In genomic region chr10:82814096-82814970, GRCm38 (mm10) we compare ENCODE assay signal across 9 mouse cellular contexts. TPM values are rescaled to one million over a fixed set of nuclear protein-coding genes. Genes with fewer than 3 reads are reported as not detected.
A peak's percentile ranks its signal among the peaks of the same experiment; 100 is the strongest.
DNase-seq lines count a peak whose midpoint lies in the region; ATAC-seq lines count a peak whose summit lies in the region.
"Had no signal": no experiment of that assay in that cellular context is flagged by ENCODE, and none has a peak within 500 bp of the region (broad histone marks: within the 10 kb centered on the region; RNA-seq: fewer than 3 reads in every experiment).

No protein-coding gene starts in this region.

- no peak overlapping the region for H3K27ac ChIP-seq in heart, embryonic 13.5 days (replicated peaks)
- H3K27ac ChIP-seq: neural tube, embryonic 12.5 days had no signal

- no peak for DNase-seq in heart, postnatal 4 days
- peak; percentile 49 for DNase-seq in brain, adult 2 months (ENCODE audit: low read depth, low spot score)
- DNase-seq in kidney, postnatal 14 days = peak; percentile 42
- DNase-seq in retina, embryonic 14.5 days (ENCODE audit: low spot score) = peak; percentile 69
- no peak for DNase-seq in cerebellum, adult 18-20 months
- DNase-seq in urinary bladder, postnatal 4 days (ENCODE audit: low spot score in 2 of 2) = no peak
- DNase-seq in cerebellum, adult 9-11 months = no peak

- no peaks in the 10 kb centered on the region for H3K27me3 ChIP-seq in heart, embryonic 13.5 days (replicated peaks)
- H3K27me3 ChIP-seq: neural tube, embryonic 12.5 days had no signal

- 32% methylated on average over 19 of the region's 19 CpGs for WGBS in heart, embryonic 13.5 days

- no peak for ATAC-seq in heart, embryonic 13.5 days (ENCODE audit: extremely low read depth, insufficient number of reproducible peaks, low FRiP score, low TSS enrichment)

- 0 out of 2 replicates have a peak overlapping the region, but pooled peaks have one; percentile 5 for H3K4me2 ChIP-seq in heart, embryonic 13.5 days
- H3K4me2 ChIP-seq: neural tube, embryonic 12.5 days had no signal

- H3K4me1 ChIP-seq in heart, embryonic 13.5 days = peaks cover 12% of the 10 kb centered on the region

- no peaks in the 10 kb centered on the region for H3K9me3 ChIP-seq in heart, embryonic 13.5 days
- H3K9me3 ChIP-seq: neural tube, embryonic 12.5 days had no signal

- no peaks in the 10 kb centered on the region for H3K36me3 ChIP-seq in heart, embryonic 13.5 days
- H3K36me3 ChIP-seq: neural tube, embryonic 12.5 days had no signal

- H3K9ac ChIP-seq in heart, embryonic 13.5 days = peak overlapping the region; percentile 19; the same call in 1 of the 2 replicates
- H3K9ac ChIP-seq: neural tube, embryonic 12.5 days had no signal

- no peak overlapping the region for H3K4me3 ChIP-seq in heart, embryonic 13.5 days
- H3K4me3 ChIP-seq: neural tube, embryonic 12.5 days had no signal

RNA-seq across cellular contexts. Expression of gene Txnrd1, which starts 19.4 kb away (rescaled TPM):
- 64.9 and 65.3 TPM in 2 replicates for polyA plus RNA-seq in heart, embryonic 13.5 days (2015; fragmentation: Nextera tagmentation; extraction: Ambion mirVana)
- 10 to 100 TPM; 51.8 to 60.5 TPM for total RNA-seq in heart, postnatal 4 days (2021)

RNA-seq across cellular contexts. Expression of gene Nfyb, which starts 50.4 kb away (rescaled TPM):
- polyA plus RNA-seq in heart, embryonic 13.5 days (2015; fragmentation: Nextera tagmentation; extraction: Ambion mirVana) = 20.9 and 24.7 TPM in 2 replicates
- 10 to 100 TPM; 23.2 to 24.9 TPM for total RNA-seq in heart, postnatal 4 days (2021)

RNA-seq across cellular contexts. Expression of gene Eid3, which starts 52.1 kb away (rescaled TPM):
- polyA plus RNA-seq in heart, embryonic 13.5 days (2015; fragmentation: Nextera tagmentation; extraction: Ambion mirVana) = 0.22 and 0.36 TPM in 2 replicates
- 1 to 10 TPM; 2.0 to 2.5 TPM for total RNA-seq in heart, postnatal 4 days (2021)

Comparison
In these comparisons a context has a peak if more than half of its experiments do, and no peak if none do; other contexts are left out.
1. DNase-seq: peak in brain, adult 2 months (single experiment), kidney, postnatal 14 days (single experiment) and retina, embryonic 14.5 days (single experiment); none in heart, postnatal 4 days (single experiment), cerebellum, adult 18-20 months (0 of 2), urinary bladder, postnatal 4 days (0 of 2) and cerebellum, adult 9-11 months (single experiment).